Mouse (Mus musculus) urinary bladder, postnatal 4 days (tissue): Measurements from ENCODE around the gene Car4.

Source experiments
- DNase-seq, 2 experiments: peaks; one replicate each; pipeline ENCODE4 v3.0.0; 2021 to 2022; ENCODE audit warnings: low spot score in 2 of 2

The Car4 gene

DNA sequence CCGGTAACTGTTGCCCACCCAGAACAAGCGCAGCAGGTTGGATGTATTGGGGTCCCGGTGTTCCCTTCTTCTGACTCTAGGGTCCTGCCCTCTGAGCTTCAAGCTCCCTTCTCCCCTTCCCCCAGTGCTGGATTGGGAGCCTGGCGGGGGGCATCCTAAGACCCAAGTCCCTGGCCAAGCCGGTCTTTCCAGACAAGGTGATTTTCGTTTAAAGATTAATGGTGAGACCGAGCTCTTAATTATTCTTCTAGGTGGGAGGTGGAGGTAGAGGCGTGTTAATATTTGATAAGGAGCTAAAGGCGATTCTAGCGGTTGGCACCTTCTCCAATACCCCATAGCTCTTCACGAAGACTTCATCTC lies 665 bp downstream of the Car4 start:
- DNase-seq: no peak

DNA sequence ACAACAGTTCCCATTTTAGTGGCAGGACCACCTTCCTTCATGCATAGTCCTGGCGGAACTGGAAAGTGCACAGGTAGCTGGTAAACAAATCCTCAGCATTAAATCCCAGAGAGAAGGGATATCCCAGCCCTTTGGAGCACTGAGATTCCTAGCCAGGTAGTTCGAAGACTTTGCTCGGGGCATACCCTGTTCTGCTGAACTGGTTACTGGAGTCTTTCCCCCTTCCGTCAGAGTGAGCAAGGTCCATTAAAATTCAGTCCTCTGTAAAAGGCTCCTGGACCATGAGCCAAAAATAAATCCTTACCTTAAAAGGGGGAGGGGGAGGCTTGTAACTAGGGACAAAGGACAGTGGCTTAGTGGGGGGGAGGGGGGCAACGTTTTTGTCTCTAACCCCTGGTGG lies 1.6 kb downstream of the Car4 start:
- no peak for DNase-seq

DNA sequence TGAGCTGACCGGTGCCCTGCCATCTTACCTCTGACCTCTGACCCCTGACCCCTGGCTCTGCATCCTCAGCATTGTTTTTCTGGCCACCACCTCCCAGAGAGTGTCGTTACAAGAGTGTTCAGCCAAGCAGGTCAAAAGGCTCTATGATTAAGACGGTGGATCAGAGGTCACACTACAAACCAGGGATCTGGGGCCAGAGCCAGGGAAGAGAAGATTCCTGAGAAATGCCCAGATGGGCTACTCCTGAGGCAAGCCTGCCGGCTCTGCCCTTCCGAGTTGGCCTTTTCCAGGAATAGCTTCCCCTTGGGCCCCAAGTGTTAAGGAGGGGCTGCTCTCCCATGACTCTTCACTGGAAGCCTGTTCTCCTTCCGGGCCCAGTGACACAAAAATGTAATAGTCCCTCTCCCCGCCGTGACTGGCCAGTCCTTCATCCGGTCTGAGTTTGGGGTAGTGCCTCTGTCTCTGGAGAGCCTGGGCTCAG lies 2.2 kb downstream of the Car4 start:
- DNase-seq: no peak

DNA sequence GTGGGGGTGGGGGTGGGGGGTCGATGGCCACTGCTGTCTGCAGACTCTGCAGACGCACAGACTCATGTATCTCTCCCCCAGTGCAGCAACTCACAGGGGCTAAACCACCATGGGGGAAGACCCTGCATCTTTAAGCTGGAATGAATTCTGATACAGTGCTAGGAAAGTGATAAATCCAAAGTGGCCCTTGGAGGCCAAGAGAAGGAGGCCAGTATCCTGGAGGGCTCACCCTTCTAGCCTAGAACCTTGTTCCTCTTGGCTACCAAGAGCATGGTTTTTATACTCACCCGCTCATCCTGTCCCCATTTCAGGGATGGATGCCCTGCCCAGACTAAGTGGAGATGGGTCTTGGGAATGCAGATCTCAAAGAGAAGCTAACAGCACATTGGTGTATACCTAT lies 2.7 kb downstream of the Car4 start:
- no peak for DNase-seq

DNA sequence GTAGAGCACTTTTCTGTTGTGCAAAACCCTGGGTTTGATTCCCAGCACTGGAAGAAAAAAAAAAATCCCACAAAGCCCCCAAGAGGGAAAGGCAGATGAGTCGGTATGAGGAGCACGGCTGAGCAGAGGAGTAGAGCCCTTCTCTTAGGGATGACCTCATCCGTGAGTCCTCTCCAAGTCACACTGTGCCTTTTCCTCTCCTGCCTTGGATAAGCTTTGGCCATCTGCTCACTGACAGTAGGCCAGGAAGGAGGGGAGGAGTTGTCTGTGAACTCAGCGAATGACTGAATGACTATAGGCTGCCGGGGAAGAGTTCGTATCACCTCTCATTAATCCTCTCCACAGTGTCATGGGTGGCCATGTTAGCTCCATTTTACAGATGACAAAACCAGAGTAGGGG lies 3.2 kb downstream of the Car4 start:
- no peak for DNase-seq

DNA sequence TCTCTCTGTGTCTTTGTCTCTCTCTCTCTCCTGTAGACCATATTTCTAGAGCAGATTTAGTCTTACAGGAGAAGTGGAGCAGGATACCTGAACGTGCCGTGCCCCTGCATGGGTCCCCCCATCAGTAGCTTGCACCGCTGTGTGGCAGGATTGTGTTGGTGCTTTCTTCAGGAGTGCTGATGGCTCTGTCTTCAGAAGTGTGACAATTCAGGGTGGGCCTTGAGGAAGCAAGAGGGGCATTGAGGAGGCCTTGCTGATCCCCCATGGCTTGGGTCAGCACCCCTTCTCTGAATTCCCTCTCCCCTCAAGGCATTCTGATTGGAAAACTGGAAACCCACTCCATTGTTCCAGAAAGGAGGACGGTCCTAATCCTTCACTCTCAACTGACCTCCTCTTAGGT lies 4.0 kb downstream of the Car4 start:
- DNase-seq: no peak

DNA sequence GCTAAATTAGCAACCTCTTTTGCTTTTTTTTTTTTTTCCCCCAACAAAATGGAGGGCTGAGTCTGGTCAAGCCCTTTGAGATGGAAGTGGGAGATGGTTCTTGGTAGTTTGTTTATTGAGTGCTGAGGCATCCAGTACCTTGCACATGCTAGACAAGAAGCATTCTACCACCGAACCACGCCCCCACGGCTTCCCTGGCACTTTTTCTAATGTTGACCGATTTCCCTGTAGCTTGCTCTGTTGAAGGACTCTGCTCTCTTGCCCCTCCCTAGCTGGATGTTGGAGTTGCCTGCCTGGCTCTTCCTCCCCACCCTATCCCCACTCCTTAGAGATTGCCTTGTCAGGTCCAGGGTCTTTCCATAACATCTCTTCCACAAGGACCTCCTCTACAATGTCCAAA lies 5.0 kb downstream of the Car4 start:
- DNase-seq: no peak

DNA sequence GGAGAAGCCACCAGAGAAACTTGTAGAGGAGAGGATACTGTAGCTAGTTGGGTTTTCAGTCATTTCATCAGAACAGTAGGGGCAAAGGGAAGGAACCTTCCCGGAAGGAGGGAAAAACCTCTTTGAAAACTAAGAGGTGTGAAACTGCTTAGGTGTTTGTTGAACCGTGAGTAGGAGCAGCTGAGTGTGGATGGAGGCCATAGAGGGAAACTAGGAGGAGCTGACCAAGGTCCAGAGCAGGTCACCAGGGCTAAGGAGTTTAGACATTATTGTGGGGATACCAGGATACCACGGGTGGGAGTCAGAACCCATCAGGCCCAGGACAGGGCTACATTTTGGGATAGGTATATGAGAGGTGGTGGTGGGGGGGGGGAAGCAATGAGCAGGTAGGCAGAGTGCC lies 6.0 kb downstream of the Car4 start:
- no peak for DNase-seq

DNA sequence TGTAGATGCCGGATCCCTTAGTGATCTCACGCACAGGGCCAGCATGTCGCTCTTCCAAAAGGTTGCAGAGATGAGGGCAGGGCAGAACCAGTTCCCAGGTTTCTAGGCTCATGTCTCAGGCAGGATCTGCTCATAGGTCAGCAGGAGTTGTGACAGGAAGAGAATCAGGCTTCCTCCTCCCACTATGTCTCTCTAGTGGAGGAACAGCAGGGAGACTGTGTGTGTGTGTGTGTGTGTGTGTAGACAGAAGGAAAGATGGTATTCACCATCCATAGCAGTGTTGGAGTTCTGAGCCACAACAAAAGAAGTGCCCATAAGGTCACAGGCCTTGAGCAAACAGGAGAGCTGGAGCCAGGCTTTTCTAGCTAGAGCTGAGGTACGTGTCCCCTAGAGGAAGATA lies 9.1 kb downstream of the Car4 start:
- DNase-seq: no peak

DNA sequence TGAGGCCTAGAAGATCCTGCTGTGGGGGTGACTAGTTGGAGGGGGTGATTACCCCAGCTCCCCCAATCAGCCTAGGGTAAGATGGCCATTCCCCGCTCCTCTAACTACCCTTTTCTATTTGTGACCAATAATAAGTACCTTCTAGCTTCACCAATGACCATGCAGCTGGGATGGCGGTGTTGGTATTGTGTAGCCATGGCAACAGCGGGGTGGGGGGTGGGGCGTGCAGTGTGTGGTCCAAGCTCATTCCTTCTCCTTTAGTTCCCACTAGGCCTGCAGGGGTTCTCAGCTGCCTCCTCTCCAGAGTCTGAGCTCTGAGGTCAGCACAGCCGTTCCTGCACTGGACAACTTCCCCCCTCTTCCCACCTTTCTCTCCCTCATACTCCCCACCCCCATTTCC lies 9.5 kb downstream of the Car4 start:
- DNase-seq: no peak

DNA sequence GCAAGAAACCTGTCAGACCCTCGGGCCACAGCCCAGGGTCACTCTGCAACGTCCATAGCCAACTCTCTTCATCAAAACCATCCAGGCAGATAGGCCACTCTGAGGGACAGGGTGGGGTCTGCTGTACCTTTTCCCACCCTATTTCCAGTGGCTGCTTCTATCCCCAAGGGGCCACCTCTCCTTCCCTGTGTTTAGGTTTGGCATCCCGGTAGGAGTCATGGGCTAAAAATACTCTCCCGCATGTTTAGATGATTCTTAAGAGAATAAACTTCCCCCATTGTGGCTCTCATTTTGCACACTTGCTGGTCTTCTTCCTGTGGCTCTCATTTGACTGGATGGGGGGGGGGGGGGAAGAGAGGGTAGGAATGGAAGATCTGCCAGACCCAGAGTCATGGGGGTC lies 10.7 kb downstream of the Car4 start:
- no peak for DNase-seq

DNA sequence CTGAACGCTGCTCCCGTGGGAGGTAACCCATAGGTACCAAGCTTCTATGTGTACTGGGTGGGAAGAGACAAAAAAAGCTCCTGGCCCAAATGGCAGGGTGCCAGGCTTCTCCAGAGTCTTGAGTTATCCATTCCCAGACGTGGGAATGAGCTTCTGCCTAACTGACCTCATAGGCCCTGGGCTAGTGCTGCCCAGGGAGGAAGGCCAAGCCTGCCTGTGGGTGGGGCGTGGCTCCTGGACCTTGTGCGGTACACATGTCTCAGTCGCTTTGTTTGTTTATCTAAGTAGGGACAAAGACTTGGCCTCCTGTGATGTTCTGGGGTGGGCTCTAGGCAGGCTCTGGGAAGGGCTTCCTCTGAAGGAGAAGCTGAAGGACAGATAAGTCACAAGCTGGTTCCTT lies 11.2 kb downstream of the Car4 start:
- no peak for DNase-seq

DNA sequence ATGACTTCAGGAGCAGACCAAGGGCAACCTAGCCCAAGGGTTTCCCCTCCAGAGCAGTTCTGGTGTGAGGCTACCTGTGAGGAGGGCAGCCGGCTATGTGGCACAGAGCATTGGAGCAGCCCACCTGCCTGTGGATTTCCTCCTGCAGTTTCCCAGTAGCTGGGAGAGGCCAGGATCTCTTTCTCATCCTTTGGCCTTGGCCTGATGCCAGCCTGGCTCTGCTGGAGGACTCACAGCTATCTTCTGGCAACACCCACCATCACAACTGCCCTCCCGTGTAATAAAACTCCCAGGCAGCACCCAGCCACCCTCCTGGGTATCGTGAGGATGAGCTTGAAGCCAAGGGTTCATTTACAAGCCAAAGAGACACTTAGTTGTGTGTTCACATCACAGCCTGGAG lies 14.5 kb downstream of the Car4 start:
- no peak for DNase-seq

DNA sequence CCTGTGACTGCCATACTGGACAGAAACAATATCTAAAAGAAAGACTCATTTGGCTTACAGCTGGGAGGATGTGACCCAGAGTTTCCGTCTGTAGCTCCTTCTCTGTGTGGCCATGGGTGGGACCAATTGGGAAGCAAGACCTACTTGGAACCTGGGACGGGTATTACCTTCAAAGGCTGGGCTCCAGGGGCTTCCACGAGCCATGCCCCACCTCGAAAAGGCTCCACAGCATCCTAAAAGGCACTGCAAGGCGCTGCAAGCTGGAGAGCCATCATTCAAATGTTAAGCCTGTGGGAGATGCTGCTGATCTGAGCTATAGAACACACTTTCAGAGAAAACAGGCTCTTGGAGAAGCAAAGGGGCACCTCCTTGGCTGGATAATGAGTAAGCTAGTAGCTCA lies 16.1 kb downstream of the Car4 start:
- DNase-seq: no peak

DNA sequence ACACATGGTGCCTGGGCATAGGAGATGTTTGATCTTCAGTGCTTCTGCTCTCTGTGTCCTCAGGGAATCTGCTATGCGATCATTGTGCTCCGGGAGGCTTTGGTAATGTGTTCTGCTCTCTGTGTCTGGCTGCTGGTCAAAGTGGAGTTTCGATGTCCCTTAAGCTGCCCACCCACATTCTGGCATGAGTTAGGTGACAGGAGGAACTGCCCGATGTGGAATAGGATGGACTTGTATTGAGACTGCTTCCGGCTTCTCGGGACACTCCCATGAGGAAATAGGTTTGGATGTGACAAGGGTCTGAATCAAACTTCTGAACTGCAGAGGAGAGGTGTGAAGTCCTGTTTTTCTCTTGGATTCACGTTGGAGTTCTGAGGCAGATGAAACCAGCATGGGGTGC lies 17.0 kb downstream of the Car4 start:
- DNase-seq: no peak

DNA sequence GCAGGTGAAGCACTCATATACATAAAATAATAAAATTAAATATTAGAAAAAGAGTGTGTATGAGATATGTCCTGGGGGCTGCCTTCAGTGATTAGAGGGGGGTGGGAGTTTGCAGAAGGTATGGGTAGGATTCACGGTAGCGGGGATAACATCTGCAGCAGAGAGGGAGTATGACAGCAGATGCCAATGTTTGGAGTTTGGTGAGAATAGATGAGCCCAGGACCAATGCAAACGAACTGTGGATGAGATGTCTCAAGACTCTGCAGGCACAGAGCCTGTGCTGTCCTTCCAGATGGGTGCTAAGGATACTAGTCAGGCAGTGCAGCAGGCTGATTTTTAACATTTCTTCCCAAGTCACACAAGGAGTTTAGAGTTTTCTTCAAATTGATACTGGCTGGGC lies 19.1 kb downstream of the Car4 start:
- DNase-seq: no peak

DNA sequence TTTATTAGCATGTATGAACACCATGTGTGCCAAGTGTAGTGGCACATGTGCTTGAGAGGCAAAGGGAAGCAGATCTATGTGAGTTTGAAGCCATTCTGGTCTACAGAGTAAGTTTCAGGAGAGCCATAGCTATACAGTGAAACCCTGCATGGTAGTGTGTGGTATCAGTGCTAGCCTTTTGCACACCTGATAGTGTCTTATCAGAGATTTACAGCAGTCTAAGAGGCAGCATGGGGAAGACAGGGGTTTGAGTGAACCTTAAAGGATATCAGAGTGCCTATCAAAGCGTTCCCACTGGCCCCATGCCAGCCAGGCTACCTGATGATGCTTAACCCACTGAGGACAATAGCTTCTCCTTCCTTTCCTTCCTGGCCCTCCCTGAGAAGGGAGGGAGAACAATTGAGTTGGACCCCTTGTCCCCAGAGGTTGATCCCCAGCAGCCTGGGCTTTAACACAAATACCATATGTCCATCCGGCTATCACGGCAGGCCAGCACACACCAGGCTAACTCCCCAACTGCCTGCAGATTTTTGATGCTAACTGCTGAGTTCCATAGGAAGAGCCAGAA lies 19.9 kb downstream of the Car4 start:
- no peak for DNase-seq

DNA sequence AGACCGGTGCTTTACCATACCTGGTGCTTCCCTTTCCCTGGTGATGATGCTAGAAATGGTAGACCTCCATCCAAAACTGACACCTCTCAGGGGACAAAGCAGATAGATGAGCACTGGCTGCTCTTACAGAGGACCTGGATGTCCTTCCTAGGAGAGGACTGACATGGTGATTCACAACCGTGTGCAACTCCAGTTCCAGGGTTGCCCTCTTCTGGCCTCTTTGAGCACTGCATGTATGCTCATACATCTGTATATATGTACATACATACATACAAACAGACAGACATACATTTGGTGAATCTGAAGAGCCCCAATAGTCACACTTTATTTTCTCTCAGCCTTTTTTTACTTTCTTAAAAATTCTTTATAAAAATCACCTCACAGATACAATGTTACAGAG lies 20.5 kb downstream of the Car4 start:
- no peak for DNase-seq

DNA sequence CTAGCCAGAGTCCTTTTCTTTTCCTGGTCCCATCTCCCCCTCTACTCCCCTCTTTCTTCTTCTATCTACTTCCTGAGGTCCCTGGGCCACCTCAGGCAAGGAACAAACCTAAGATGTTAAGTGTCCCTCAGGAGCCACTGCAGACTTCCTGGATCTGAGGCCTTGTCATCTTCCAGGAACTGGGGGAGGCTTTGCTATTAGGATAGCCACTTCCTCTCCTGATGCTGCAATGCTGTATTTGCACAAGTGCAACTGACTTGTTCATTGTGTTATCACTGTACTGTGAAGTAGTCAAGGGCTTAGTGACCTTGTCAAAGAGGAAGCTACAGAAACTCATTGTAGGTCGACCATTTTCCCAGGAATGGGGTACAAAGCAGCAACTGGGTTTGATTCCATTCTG lies 21.8 kb downstream of the Car4 start:
- no peak for DNase-seq

DNA sequence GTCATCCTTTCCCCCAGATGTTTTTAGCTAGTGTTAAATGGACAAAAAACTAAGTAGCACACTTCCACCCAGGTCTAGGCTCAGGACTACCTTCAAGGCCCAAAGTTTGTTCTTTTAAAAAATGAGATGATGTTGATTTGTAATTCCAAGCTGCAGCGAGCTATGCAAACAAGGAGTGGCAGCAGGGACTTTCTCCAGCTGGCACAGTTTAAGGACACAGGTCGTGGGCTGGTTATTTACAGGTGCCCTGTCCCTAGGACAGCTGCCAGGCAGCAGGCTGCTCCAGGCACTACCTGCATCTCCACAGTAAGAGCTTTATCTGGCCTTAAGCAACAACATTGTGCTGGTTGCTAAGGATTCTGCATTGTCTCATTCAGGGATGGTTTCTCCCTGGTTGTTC lies 23.1 kb downstream of the Car4 start:
- DNase-seq: no peak

DNA sequence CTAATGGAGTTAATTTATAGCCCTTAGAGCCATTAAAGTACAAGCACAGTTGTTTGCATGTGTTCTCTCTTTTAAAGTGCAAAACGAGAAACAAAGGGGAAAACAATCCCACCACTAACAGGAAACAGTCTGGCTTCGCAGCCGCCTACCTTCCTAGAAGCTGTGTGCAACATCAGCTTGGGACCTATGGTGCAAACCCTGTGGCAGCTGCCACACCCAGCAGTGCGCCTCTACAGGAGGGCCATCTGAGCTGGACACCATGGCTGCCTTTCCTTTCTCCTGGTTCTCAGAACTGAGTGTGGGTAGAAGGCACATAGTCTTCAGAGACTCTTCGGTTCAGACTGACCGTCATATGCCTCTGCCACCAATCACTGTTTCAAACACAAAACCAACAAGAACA lies 27.8 kb downstream of the Car4 start:
- DNase-seq: no peak

DNA sequence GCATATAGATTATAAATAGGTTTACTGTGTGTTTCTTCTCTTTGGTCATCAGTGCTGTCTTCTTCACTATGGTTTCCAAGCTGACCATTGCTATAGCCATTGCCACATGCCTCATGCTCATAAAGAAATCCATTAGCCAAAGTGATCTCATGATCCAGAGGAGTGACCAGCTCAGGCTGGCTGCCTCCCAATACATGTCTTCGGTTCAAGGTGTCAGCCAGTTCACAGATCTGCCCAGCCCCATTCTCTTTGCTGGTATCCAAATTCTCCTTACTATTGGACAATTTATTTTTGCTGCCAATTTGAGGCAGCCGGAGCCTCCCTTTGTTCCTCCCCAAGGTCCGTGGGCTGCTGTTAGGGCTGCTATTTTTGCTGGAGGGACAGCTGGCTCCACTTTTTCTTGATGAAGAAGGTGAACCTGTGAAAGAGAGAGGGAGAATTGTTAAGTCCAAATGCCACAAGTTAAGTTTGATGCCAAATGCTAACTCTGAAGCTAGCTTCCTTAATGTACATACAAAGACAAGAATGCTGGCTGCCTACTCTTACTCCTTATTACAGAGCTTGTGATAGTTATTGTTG lies 30.8 kb downstream of the Car4 start:
- no peak for DNase-seq

DNA sequence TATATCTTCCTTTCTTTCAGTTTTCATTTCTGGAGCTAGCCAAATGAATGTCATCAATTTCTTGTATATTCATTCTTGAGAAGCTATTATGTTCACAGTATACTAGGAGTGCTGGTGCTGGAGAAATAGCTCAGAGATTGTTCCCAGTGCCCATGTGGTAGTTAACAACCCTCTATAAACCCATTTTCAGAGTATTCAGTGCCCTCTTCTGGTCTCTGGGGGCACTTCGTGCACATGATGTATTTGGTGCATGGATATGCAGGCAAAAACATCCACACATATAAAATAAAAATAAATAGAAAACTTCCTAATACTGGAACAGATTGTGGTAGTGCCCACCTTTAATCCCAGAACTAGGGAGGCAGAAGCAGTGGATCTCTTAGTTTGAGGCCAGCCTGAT lies 35.4 kb downstream of the Car4 start:
- no peak for DNase-seq

DNA sequence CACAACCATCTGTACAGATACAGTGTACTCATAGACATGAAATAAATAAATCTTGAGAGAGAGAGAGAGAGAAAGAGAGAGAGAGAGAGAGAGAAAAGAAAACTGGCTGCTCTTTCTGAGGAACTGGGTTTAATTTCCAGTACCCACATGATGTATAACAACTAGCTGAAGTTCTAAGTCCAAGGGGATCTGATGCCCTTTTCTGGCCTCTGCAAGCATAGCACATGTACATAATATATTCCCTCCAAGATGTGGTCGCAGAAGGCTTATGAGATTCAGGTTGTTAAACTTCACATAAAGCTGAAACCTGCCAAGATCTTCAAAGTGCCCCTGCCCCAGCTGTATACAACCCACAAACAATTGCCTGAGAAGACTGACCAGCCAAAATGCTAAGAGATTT lies 37.7 kb downstream of the Car4 start:
- no peak for DNase-seq
